Mouse (Mus musculus): ENCODE results near the gene Zc3h18.
A peak's percentile ranks its signal among the peaks of the same experiment; 100 is the strongest.

Gene Zc3h18

DNA sequence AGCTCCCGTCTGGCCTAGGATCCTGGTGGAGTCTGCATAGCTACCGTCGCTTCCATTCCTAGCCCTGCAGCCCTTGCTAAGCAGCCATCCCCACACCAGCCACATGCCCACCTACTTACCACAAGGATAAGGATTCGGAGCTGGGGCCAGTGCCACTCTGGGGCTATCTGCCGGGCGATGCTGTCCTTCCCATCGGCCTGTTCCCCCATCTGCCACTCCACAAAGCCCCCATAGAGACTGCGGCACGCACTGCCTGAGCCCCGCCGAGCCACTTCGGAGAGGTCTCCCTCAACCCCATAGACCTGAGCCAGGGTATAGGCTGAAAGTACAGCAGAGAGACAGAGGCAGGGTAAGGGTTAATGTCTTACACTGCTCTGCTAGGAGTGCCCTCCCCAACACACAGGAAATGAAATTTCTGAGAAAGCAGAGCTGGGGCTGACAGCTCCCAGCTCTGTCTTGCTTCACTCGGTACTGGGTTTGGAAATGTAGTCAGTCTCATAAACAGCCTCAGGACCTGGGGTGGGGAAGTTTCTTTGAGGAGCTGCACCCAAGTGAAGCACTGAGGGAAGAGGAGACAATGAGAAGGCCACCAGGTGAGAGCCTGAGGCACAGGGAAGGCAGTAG, 61.4 kb downstream of the Zc3h18 start:
- DNase-seq = no peak

DNA sequence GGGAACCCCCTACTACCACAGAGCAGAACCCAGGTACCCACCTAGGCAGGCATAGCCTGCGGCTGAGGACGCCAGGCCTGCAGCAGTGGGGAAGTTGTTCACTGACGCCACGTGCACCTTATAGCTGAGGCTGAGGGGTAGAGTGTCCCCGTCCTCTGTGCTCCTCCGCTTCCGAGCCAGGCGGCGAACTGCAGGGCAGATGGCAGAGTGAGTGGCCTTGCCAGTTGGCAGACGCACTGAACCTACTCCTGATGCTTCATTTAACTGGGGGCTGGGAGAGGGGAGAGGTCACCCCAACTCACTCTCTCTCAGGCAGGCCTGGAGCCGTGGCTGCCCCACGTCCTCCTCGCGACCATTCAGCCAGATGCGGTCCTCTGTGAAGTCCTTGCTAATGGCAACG, 62.9 kb downstream of the Zc3h18 start:
- no peak for DNase-seq

GRCm38 (mm10) chr8:122441326-122441725, 64.9 kb downstream of the Zc3h18 start:
- DNase-seq = no peak

DNA sequence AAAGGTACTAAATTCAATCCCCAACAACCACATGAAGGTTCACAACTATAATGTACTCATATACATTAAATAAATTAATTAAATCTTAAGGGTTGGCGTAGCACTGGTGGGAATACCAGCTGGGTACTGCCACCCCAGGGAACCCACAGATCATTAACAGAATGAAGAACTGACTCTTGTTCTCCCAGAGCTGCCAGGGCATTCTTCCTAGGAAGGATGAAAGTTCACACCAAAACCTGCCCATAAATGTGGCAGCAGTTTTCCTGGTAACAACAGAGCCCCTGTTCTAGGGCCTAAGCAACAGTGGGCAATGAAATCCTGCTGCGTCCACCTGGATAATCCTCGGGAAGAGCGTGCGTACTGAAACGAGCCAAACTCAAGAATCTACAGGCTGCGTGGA, 65.9 kb downstream of the Zc3h18 start:
- DNase-seq = no peak

DNA sequence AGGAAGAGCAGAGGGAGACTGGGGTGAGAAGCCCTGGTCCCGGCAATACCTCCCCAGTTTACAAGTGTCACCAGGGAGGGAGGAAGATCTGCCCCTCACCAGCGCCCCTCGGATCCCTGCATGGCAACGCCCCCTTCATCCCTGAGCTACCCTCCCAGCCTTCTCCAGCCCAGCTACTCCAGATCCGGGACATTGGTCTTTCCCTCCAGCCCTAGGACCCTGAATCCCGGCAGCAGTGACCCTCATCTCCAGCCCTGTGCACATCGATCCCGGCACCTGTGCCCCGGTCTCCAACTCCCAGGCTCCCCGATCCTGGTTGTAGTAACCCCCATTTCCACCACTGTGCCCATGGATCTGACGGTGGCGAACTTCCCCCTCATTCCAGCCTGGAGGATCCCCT, 66.4 kb downstream of the Zc3h18 start:
- DNase-seq = no peak

DNA sequence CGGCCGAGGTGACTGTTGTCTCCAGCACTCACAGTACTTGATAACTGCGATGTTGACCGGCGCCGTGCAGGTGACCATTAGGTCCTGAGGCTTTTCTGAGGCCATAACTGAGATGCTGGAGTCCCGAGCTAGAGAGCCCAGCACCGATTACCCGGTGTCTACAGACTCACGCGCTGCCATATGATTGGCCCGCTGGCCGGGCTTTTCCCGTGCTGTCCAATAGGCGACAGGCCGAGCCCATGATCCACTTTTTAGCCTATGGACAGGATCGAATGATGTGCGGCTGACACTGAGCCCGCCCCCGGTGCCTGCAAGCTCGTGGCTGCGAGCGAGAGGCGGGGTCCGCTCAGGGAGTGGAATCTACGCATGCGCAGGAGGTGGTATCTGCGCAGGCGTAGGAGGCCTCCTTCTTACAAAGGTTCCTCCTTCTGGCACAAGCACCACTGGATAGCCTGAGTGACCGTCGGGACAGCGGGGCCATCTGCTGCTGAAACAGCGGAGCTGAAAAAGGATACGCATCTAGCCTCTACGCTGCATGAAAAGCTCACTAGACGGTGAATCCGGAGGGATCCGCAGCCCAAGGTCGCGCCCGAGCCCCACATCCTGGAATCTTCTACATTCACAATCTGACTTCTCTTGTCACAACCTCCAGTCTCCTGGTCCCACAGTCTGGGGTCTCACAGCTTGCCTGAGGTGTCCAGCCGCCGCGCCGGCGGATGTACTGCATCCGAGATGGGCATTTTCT, 67.0 kb downstream of the Zc3h18 start, which contains the start of gene Mvd:
Gene Mvd, minus strand, starts transcription at position 161 of the 745 bp plus-strand sequence.
- peak; percentile 100 for DNase-seq

- peak; percentile 91 for DNase-seq
Observed at GRCm38 (mm10) chr8:122444058-122444748, 67.8 kb downstream of the Zc3h18 start.

DNA sequence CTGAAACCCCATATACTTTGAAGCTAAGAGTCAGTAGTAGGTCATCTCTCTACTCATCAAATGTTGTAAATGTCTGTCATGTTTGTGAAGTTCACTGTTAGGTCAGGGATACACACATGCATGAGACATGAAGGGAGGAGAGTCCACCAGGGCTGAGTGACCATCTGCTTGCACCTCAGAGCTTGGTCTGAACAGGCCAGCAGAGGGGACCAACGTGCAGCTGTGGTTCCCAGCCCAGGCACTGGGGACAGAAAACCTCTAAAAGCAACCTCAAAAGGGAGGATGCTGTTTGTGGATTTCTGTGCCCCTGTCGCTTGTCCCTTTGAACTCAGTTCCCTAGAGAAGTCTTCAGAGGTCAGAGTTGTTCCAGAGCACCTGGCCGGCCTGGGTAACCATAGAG, 68.8 kb downstream of the Zc3h18 start:
- no peak for DNase-seq

DNA sequence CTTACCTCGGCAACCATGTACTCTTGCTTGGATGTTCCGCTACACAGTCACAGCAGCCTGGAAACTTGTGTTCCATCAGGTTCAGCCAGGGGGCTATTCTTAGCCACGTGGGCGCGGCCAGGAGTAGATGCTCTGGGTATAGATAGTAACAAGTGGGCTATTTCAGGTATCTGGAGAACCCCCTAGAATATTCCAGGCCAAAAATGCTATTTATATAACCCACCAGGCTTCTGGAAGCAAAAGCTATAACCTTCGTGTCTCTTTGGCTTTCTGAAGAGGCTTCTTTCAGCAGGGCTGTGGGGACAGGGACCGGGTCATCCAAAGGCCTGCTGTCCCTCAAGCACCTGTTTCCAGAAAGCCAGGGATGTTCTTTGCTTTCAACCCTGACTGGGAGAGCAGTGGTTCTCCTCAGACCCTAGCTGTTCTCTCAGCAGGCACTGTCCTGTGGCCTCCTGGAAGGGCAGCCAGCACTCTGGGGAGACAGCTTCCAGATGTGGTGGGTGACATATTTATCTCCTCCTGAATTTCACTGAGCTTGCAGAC, 74.8 kb downstream of the Zc3h18 start:
- no peak for DNase-seq

- no peak for DNase-seq
Observed at GRCm38 (mm10) chr8:122452154-122452553, 75.7 kb downstream of the Zc3h18 start.

DNA sequence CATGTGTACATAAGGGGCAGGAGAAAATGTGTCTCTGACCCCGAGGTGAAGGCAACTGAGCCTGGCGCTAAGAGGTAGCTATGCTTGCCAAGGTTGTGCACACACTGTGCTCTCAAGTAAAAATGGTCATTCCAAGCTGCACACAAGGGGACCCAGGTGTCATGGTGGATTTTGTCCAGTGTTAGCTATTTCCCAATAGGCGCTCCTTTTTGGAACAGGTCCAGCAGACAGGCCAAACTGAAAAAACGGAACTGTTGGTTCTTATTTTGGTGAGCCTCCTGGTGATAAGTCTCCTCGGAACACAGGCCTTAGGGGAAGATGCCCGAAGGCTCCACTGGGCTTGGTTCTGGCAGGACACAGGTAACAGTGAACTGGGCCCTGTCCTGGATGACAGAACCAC, 78.0 kb downstream of the Zc3h18 start:
- DNase-seq = no peak

DNA sequence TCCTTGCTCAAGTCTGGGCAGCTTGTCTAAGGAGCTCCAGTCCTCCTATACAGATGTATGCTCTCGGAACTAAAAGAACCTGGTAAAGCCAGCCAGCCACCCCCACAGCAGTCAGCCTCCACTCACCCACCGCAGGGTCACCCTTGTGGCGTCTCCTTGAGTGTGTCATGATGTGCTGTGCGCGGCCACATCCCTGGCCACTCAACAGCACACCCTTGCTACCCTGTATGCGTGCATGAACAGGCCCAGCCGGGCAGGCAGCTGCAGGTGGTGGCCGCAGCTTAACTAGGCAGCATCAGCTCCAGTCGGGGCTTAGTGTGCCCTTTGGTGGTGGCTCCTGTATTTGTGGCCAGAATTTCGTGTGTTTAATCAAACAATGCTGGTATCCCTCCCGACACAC, 80.8 kb downstream of the Zc3h18 start:
- DNase-seq = no peak

DNA sequence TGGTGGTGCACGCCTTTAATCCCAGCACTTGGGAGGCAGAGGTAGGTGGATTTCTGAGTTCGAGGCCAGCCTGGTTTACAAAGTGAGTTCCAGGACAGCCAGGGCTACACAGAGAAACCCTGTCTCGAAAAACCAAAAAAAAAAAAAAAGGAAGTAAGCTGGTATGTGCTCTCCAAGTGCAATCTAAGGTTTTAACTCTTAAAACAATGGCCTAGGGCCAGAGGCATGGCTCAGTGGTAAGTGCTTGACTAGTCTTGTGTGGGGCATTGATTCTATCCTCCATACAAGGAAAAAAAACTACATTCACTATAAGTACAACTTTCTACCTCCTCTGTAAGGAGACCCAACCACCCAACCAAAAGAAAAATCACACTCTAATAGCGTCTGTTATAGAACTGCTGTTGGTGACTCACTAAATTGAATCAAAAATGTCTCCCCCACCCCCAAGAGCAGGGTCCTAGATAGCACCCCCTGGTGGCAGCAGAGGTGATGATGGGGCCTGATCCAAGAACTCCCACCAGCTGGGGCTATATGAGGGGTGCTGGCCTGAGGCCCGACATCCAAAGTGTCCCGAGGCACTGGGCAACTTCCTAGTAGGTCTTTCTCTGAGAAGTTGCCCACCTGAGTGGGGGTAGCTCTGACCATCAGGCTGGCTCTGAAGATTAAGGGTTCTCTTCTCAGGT, 83.0 kb downstream of the Zc3h18 start:
- no peak for DNase-seq

GRCm38 (mm10) chr8:122459990-122460389, 83.6 kb downstream of the Zc3h18 start:
- no peak for DNase-seq

- peak; percentile 87 for DNase-seq
Observed at GRCm38 (mm10) chr8:122460524-122461472, 84.4 kb downstream of the Zc3h18 start, which contains the start of gene Snai3. Gene Snai3, minus strand, starts transcription at chr8:122460733.

DNA sequence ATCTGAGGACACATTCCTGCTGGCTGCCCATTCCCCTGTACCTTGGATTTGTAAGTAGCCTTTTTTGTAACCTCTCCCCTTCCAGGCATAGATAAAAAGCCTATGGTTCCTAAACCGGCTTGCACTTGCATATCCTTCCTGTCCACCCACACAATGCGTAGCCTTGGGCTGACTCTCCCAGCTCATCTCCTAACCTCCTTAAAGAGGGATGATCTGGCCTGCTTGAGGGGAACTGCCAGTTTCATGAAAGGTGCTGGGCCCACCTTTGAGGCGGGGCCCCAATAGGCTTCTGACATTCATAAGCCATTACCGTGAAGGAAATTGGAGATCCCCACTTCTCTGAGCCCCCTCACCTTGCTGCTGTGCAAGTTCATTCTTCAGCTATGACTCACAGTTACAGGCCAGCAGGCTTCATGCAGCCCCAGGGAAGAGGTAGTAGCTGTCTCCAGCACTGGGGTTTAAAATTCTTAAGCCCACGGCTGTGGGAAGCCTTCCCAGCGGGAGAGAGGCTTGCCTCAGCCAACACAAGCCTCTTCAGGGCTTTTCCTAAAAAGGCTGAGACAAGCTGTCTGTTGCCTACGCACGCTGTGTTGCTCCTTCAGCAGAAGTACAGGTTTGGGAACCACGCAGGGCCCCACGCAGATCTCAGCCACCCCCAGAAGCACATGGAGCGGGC, 85.2 kb downstream of the Zc3h18 start:
- no peak for DNase-seq

- DNase-seq = no peak
Observed at GRCm38 (mm10) chr8:122462510-122462909, 86.1 kb downstream of the Zc3h18 start.

GRCm38 (mm10) chr8:122463651-122464640, 87.5 kb downstream of the Zc3h18 start:
- no peak for DNase-seq

- DNase-seq = no peak
Observed at GRCm38 (mm10) chr8:122464985-122465384, 88.6 kb downstream of the Zc3h18 start.

All from kidney, postnatal 14 days (tissue).